12 mouse cellular contexts compared by ENCODE assay signal in the genomic region with DNA sequence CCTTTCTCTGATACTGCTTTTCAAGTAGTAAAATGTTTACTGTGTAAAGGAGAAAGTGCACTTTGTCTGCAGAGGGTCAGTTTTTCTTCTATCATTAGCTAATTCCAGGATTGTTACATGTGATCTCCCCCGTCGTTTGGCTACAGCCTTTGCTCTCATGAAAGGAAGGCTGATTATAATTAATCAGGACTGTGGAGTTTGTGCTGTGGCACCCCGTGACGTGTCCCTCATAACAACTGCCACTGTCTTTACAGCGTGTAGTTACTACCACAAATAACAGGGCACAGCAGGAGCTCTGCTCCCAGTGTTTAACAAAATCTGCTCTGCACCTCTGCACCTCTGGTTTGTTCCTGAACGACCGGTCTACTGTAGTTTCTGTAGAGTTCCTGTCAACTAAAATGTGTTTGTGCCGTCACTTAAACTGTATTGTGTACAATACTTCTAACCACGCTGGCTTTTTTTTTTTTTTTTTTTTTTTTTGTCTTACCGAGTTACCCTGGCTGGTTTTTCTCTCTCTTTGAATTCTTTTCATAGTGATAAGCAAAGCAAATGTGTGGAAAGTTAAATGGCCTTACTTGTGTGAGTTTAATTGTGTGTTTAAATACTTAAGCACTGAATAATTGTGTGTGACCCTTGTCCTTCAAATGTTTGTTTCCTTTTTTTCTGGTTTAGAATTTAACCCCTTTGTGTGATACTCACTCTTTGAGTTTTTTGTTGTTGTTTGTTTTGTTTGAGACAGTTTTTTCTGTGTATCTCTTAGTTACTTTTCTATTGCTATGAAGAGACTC. TPM values are rescaled to one million over a fixed set of nuclear protein-coding genes. Genes with fewer than 3 reads are reported as not detected.
DNase-seq lines count a peak whose midpoint lies in the region; ATAC-seq and TF ChIP-seq lines count a peak whose summit lies in the region.
"Had no signal": no experiment of that assay in that cellular context is flagged by ENCODE, and none has a peak within 500 bp of the region (broad histone marks: within the 10 kb centered on the region; RNA-seq: fewer than 3 reads in every experiment).

No protein-coding gene starts in this region.

- WGBS in lung, embryonic 15.5 days = 13% methylated on average over 10 of the region's 10 CpGs
- 59% methylated on average over 10 of the region's 10 CpGs for WGBS in limb, embryonic 10.5 days
- 19% methylated on average over 10 of the region's 10 CpGs for WGBS in stomach, postnatal 0 days

- H3K9me3 ChIP-seq in lung, embryonic 15.5 days = no peaks in the 10 kb centered on the region
- no peaks in the 10 kb centered on the region for H3K9me3 ChIP-seq in limb, embryonic 10.5 days (replicated peaks)
- H3K9me3 ChIP-seq in stomach, postnatal 0 days (ENCODE audit: control insufficient read depth, low read length) = no peaks in the 10 kb centered on the region
- H3K9me3 ChIP-seq: hindbrain, embryonic 15.5 days; midbrain, embryonic 10.5 days had no signal

- TF ChIP-seq EP300 in stomach, postnatal 0 days (optimal IDR thresholded peaks at IDR 0.05) = no peak

- no peaks in the 10 kb centered on the region for H3K27me3 ChIP-seq in lung, embryonic 15.5 days
- no peaks in the 10 kb centered on the region for H3K27me3 ChIP-seq in limb, embryonic 10.5 days (ENCODE audit: low read depth, poor library complexity, severe bottlenecking)
- H3K27me3 ChIP-seq in stomach, postnatal 0 days (ENCODE audit: control insufficient read depth, insufficient read depth, low read length) = no peaks in the 10 kb centered on the region
- H3K27me3 ChIP-seq: hindbrain, embryonic 15.5 days; Patski had no signal

- no peak for TF ChIP-seq CTCF in stomach, postnatal 0 days (IDR thresholded peaks at IDR 0.05; ENCODE audit: low read depth)

- ATAC-seq in frontal cortex, adult (ENCODE audit: low TSS enrichment) = peak; percentile 18; the same call in 1 of the 2 replicates
- no peak for ATAC-seq in lung, embryonic 15.5 days (ENCODE audit: borderline replicate concordance, extremely low read depth, low FRiP score, low TSS enrichment)
- ATAC-seq in stomach, postnatal 0 days (ENCODE audit: low FRiP score, low TSS enrichment) = peak; percentile 71
- ATAC-seq: Patski had no signal

- H3K4me3 ChIP-seq in lung, embryonic 15.5 days = no peak overlapping the region
- H3K4me3 ChIP-seq in limb, embryonic 10.5 days = no peak overlapping the region
- H3K4me3 ChIP-seq in stomach, postnatal 0 days (ENCODE audit: low read depth, low read length) = no peak overlapping the region
- H3K4me3 ChIP-seq: hindbrain, embryonic 15.5 days; midbrain, embryonic 10.5 days had no signal

- H3K9ac ChIP-seq in lung, embryonic 15.5 days = no peak overlapping the region
- peak overlapping the region; percentile 18; the same call in 1 of the 2 replicates for H3K9ac ChIP-seq in stomach, postnatal 0 days (ENCODE audit: low read length)
- H3K9ac ChIP-seq: hindbrain, embryonic 15.5 days had no signal

- H3K36me3 ChIP-seq in lung, embryonic 15.5 days = no peaks in the 10 kb centered on the region
- peaks cover 6% of the 10 kb centered on the region; the same call in 1 of the 2 replicates for H3K36me3 ChIP-seq in limb, embryonic 10.5 days
- no peaks in the 10 kb centered on the region for H3K36me3 ChIP-seq in stomach, postnatal 0 days (ENCODE audit: control insufficient read depth, insufficient read depth, low read length)
- H3K36me3 ChIP-seq: hindbrain, embryonic 15.5 days had no signal

- peak overlapping the region; percentile 47; the same call in 1 of the 2 replicates for H3K27ac ChIP-seq in lung, embryonic 15.5 days
- peak overlapping the region; percentile 25; the same call in 1 of the 2 replicates for H3K27ac ChIP-seq in limb, embryonic 10.5 days
- H3K27ac ChIP-seq in stomach, postnatal 0 days (replicated peaks) = peak overlapping the region; percentile 74
- H3K27ac ChIP-seq: hindbrain, embryonic 15.5 days; midbrain, embryonic 10.5 days had no signal

- 0 out of 2 replicates have a peak overlapping the region, but pooled peaks have one; percentile 22 for H3K4me2 ChIP-seq in lung, embryonic 15.5 days
- peak overlapping the region; percentile 25 for H3K4me2 ChIP-seq in stomach, postnatal 0 days (replicated peaks; ENCODE audit: low read depth)
- H3K4me2 ChIP-seq: hindbrain, embryonic 15.5 days had no signal

- H3K4me1 ChIP-seq in lung, embryonic 15.5 days = peaks cover 14% of the 10 kb centered on the region
- peaks cover 24% of the 10 kb centered on the region for H3K4me1 ChIP-seq in limb, embryonic 10.5 days
- H3K4me1 ChIP-seq in stomach, postnatal 0 days (replicated peaks; ENCODE audit: control insufficient read depth, insufficient read depth) = no peaks in the 10 kb centered on the region

- no peak for DNase-seq in frontal cortex, adult 2 months (ENCODE audit: extremely low spot score in 1 of 2, low spot score in 1 of 2)
- DNase-seq in lung, postnatal 4 days = no peak
- no peak for DNase-seq in limb, embryonic 10.5 days (ENCODE audit: low spot score)
- peak; percentile 47 for DNase-seq in stomach, postnatal 0 days (ENCODE audit: low spot score)
- no peak for DNase-seq in spleen, postnatal 36 days (ENCODE audit: low spot score in 2 of 2)
- no peak for DNase-seq in ovary, postnatal 10 days (ENCODE audit: low spot score)
- DNase-seq: B cell, adult 2 months had no signal

RNA-seq across cellular contexts. Expression of a gene that starts 39.3 kb away (rescaled TPM):
- polyA plus RNA-seq in frontal cortex, adult 2 months (2012; rRNA removed) = 46.4 and 53.0 TPM in 2 replicates
- polyA plus RNA-seq in lung, embryonic 15.5 days (2015; fragmentation: Nextera tagmentation; extraction: Ambion mirVana) = 20.9 and 21.8 TPM in 2 replicates
- polyA plus RNA-seq in limb, embryonic 10.5 days (2016; fragmentation: Nextera tagmentation; extraction: Ambion mirVana) = 19.6 and 25.2 TPM in 2 replicates
- polyA plus RNA-seq in stomach, postnatal 0 days (2015; fragmentation: Nextera tagmentation; extraction: Ambion mirVana) = 17.8 and 18.1 TPM in 2 replicates
